Mouse (Mus musculus) myocyte (in vitro differentiated cells): ENCODE measurements around the gene Gm49384. TPM values are rescaled to one million over a fixed set of nuclear protein-coding genes. Genes with fewer than 3 reads are reported as not detected.

ENCODE experiments used
- H3K27me3 ChIP-seq: one replicate; pipeline ENCODE4 v1.6.1; 2011; ENCODE audit not compliant: control insufficient read depth, insufficient read depth, insufficient read length
- H3K36me3 ChIP-seq: one replicate; pipeline ENCODE4 v1.6.1; 2011; ENCODE audit not compliant: control insufficient read depth, insufficient read depth
- H3K4me2 ChIP-seq: one replicate; pipeline ENCODE4 v1.6.1; 2011; ENCODE audit warnings: low read depth, control low read depth
- H3K4me3 ChIP-seq: one replicate; pipeline ENCODE4 v1.5.1; 2011; ENCODE audit warnings: mild to moderate bottlenecking, control low read depth, moderate library complexity
- H3K79me2 ChIP-seq: one replicate; pipeline ENCODE4 v1.6.1; 2011; ENCODE audit not compliant: control insufficient read depth, insufficient read depth
- H3ac ChIP-seq: one replicate; pipeline ENCODE4 v1.6.1; 2011; ENCODE audit not compliant: control insufficient read depth, insufficient read length
- CEBPB ChIP-seq: IDR thresholded peaks from 2 replicates; pipeline ENCODE4 v1.6.1; 2011; ENCODE audit warnings: mild to moderate bottlenecking, moderate library complexity; ENCODE audit not compliant: poor library complexity, insufficient read depth, severe bottlenecking
- E2F4 ChIP-seq: IDR thresholded peaks from one replicate; pipeline ENCODE4 v1.6.1; 2011; ENCODE audit warnings: mild to moderate bottlenecking, control low read depth, moderate library complexity; ENCODE audit not compliant: insufficient read depth
- MAX ChIP-seq: IDR thresholded peaks from one replicate; pipeline ENCODE4 v1.6.1; 2011; ENCODE audit warnings: low read depth, mild to moderate bottlenecking, control low read depth
- MYOD1 ChIP-seq, 3 experiments: IDR thresholded peaks; one replicate each; pipeline ENCODE4 v1.6.1; 2011; ENCODE audit warnings: control low read depth in 2 of 3, low read depth in 2 of 3, mild to moderate bottlenecking in 2 of 3, moderate library complexity in 1 of 3; ENCODE audit not compliant: insufficient read length in 2 of 3, control insufficient read depth in 1 of 3
- MYOG ChIP-seq, 3 experiments: IDR thresholded peaks; one replicate each; pipeline ENCODE4 v1.6.1; 2011; ENCODE audit warnings: control low read depth in 2 of 3, low read depth in 2 of 3, mild to moderate bottlenecking in 2 of 3; ENCODE audit not compliant: insufficient read length in 2 of 3, control insufficient read depth in 1 of 3, insufficient read depth in 1 of 3
- POLR2A ChIP-seq: IDR thresholded peaks from one replicate; pipeline ENCODE4 v1.6.1; 2011; ENCODE audit warnings: low read depth, mild to moderate bottlenecking, control low read depth, moderate library complexity; ENCODE audit not compliant: insufficient read length
- POLR2AphosphoS2 ChIP-seq: IDR thresholded peaks from one replicate; pipeline ENCODE4 v1.6.1; 2011; ENCODE audit warnings: low read depth, control low read depth; ENCODE audit not compliant: insufficient read length
- REST ChIP-seq: IDR thresholded peaks from one replicate; pipeline ENCODE4 v1.6.1; 2011; ENCODE audit warnings: mild to moderate bottlenecking, control low read depth, moderate library complexity; ENCODE audit not compliant: insufficient read depth, insufficient read length
- SRF ChIP-seq: IDR thresholded peaks from one replicate; pipeline ENCODE4 v1.6.1; 2011; ENCODE audit warnings: low read depth; ENCODE audit not compliant: control insufficient read depth, insufficient read length
- TCF12 ChIP-seq: IDR thresholded peaks from one replicate; pipeline ENCODE4 v1.6.1; 2011; ENCODE audit warnings: mild to moderate bottlenecking, control low read depth; ENCODE audit not compliant: poor library complexity, insufficient read depth, severe bottlenecking
- TCF3 ChIP-seq: IDR thresholded peaks from one replicate; pipeline ENCODE4 v1.6.1; 2011; ENCODE audit warnings: low read depth, control low read depth; ENCODE audit not compliant: insufficient read length
- USF1 ChIP-seq: IDR thresholded peaks from one replicate; pipeline ENCODE4 v1.6.1; 2011; ENCODE audit warnings: low read depth, mild to moderate bottlenecking, control low read depth, moderate library complexity
- polyA plus RNA-seq: library from polyadenylated mRNA; unstranded; fragments of >200 nt; fragmentation: generic; extraction: Trizol; gene quantifications from one replicate; pipeline ENCODE4 v1.2.1, GENCODE M21; 2012; ENCODE audit warnings: missing spikeins

Gm49384 gene
- polyA plus RNA-seq, 1 experiment, result 2.6 TPM

GRCm38 (mm10) chr12:69183583-69184308 lies 20.3 kb downstream of the Gm49384 start, which contains the start of the genes Rpl36al and Mgat2:
Gene Rpl36al (minus strand): TSS chr12:69184083.
Gene Mgat2 (plus strand): TSS chr12:69184157.
- no peaks in the 10 kb centered on the region for H3K27me3 ChIP-seq
- peak within 1 kb of the TSS; percentile 89 for H3K4me2 ChIP-seq
- peak within 1 kb of the TSS; percentile 62 for H3K4me3 ChIP-seq
- H3ac ChIP-seq, result peak within 1 kb of the TSS; percentile 83
- TF ChIP-seq POLR2AphosphoS2, result peak; percentile 97
- TF ChIP-seq USF1, result no peak
- TF ChIP-seq REST, result peak; percentile 46
- TF ChIP-seq POLR2A, result peak; percentile 94
- TF ChIP-seq TCF3, result peak; percentile 29
- no peak for TF ChIP-seq MAX
- no peak for TF ChIP-seq TCF12
- no peak for TF ChIP-seq MYOD1 (IDR thresholded peaks at IDR 0.05; ENCODE audit: control insufficient read depth in 1 of 3, insufficient read length in 2 of 3, low read depth in 2 of 3)
- TF ChIP-seq SRF, result peak; percentile 38
- peaks cover 51% of the 10 kb centered on the region for H3K79me2 ChIP-seq
- peaks cover 6% of the 10 kb centered on the region for H3K36me3 ChIP-seq

DNA sequence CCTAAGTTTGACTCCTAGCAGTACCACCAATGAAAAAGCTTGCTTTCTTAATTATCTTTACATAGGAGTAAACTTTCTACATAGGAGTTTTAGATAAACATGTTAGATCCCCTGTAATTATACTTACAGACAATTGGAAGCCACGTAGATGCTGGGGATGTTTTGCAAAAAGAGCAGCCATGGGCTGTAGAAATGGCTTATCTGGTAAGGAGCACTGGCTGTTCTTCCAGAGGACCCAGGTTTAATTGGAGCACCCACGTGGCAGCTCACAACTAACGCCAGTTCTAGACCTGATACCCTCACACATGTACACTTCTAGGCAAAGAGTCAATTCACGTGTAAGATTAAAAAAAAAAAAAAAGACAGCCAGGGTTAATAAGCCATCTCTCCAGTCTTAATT lies 22.3 kb downstream of the Gm49384 start:
- Histone ChIP-seq H3ac (no peak overlapping the region), H3K4me2 (no peak overlapping the region), H3K4me3 (no peak overlapping the region), H3K36me3 (peaks cover 6% of the 10 kb centered on the region), H3K79me2 (peaks cover 41% of the 10 kb centered on the region), H3K27me3 (no peaks in the 10 kb centered on the region)
- no peak for TF ChIP-seq SRF
- TF ChIP-seq POLR2AphosphoS2, result peak; percentile 54

GRCm38 (mm10) chr12:69179371-69179770 lies 24.7 kb downstream of the Gm49384 start:
- H3K4me2 ChIP-seq, result no peak overlapping the region
- no peak for TF ChIP-seq TCF3
- TF ChIP-seq POLR2AphosphoS2, result no peak
- H3ac ChIP-seq, result no peak overlapping the region
- no peak overlapping the region for H3K4me3 ChIP-seq
- H3K79me2 ChIP-seq, result peaks cover 17% of the 10 kb centered on the region
- H3K36me3 ChIP-seq, result peaks cover 6% of the 10 kb centered on the region
- H3K27me3 ChIP-seq, result no peaks in the 10 kb centered on the region

GRCm38 (mm10) chr12:69177526-69177925 lies 26.5 kb downstream of the Gm49384 start:
- no peak for TF ChIP-seq SRF
- no peak for TF ChIP-seq REST
- no peak for TF ChIP-seq USF1
- Histone ChIP-seq H3K27me3 (no peaks in the 10 kb centered on the region), H3K4me2 (no peak overlapping the region), H3K36me3 (peaks cover 5% of the 10 kb centered on the region), H3K79me2 (peaks cover 4% of the 10 kb centered on the region), H3ac (no peak overlapping the region), H3K4me3 (no peak overlapping the region)

DNA sequence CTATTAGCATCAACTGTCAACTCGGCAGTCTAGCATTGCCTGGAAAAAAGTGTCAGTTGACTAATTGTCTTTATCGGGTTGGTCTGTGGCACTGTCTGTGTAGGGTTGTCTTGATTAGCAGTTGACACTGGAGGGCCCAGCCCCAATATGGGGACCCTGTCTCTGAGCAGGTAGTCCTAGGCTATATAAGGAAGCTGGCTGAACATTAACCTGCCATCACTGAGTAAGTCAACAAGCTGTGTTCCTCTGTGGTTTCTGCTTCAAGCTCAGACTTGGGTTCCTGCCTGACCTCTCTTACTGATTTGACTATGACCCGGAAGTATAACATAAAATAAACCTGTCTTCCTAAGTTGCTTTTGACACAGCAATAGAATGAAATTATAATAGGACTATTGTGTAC lies 28.1 kb downstream of the Gm49384 start:
- Histone ChIP-seq H3K27me3 (no peaks in the 10 kb centered on the region), H3ac (no peak overlapping the region), H3K79me2 (no peaks in the 10 kb centered on the region)

DNA sequence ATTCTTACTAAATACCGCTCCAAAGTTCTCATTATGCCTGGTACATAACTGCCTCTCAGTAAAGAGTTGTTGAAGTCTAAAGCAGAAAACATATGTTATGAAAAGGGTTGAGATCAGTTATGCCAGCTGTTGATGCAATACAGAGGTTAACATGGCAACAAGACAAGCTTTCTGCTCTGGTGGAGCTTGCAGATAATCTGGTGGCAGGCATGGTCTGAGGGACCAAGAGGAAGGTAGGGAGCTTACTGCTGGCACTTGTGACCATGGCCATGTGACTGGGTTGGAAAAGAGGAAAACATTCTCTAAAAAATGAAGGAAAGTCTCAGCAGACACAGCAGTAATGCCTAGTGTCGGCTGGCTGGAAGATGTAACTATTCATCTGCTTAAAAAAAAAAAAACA lies 32.8 kb downstream of the Gm49384 start:
- H3ac ChIP-seq, result no peak overlapping the region
- no peak for TF ChIP-seq SRF
- TF ChIP-seq REST, result no peak
- no peak for TF ChIP-seq USF1
- peaks cover 5% of the 10 kb centered on the region for H3K79me2 ChIP-seq
- no peak overlapping the region for H3K4me2 ChIP-seq
- H3K36me3 ChIP-seq, result no peaks in the 10 kb centered on the region
- H3K27me3 ChIP-seq, result no peaks in the 10 kb centered on the region
- H3K4me3 ChIP-seq, result no peak overlapping the region

More for the DNA sequence above, 28.1 kb downstream of the Gm49384 start:
- Histone ChIP-seq H3K4me3 (no peak overlapping the region), H3K36me3 (no peaks in the 10 kb centered on the region), H3K4me2 (no peak overlapping the region)
- TF ChIP-seq SRF (no peak), REST (no peak), CEBPB (no peak), MYOG (IDR thresholded peaks at IDR 0.05; ENCODE audit: control insufficient read depth in 1 of 3, insufficient read depth in 1 of 3, insufficient read length in 2 of 3, low read depth in 2 of 3) (no peak), USF1 (no peak), TCF12 (no peak), POLR2A (no peak), POLR2AphosphoS2 (no peak), MAX (no peak), MYOD1 (IDR thresholded peaks at IDR 0.05; ENCODE audit: control insufficient read depth in 1 of 3, insufficient read length in 2 of 3, low read depth in 2 of 3) (no peak), TCF3 (no peak), E2F4 (no peak)
